ENCODE assay signal across 20 mouse cellular contexts in genomic region chr4:141996086-141996485, GRCm38 (mm10). TPM values are rescaled to one million over a fixed set of nuclear protein-coding genes. Genes with fewer than 3 reads are reported as not detected.
DNase-seq lines count a peak whose midpoint lies in the region; ATAC-seq and TF ChIP-seq lines count a peak whose summit lies in the region.
"Had no signal": no experiment of that assay in that cellular context is flagged by ENCODE, and none has a peak within 500 bp of the region (broad histone marks: within the 10 kb centered on the region; RNA-seq: fewer than 3 reads in every experiment).

No protein-coding gene starts in this region.

- 40% methylated on average over 7 of the region's 7 CpGs for WGBS in hindbrain, postnatal 0 days
- WGBS in hindbrain, embryonic 13.5 days = 66% methylated on average over 7 of the region's 7 CpGs
- 30% methylated on average over 7 of the region's 7 CpGs for WGBS in midbrain, postnatal 0 days
- 55% methylated on average over 7 of the region's 7 CpGs for WGBS in midbrain, embryonic 16.5 days

- H3K9ac ChIP-seq in hindbrain, postnatal 0 days (replicated peaks; ENCODE audit: low read length) = no peak overlapping the region
- no peak overlapping the region for H3K9ac ChIP-seq in hindbrain, embryonic 13.5 days
- H3K9ac ChIP-seq in midbrain, postnatal 0 days (replicated peaks; ENCODE audit: low read length, poor library complexity, severe bottlenecking) = no peak overlapping the region
- no peak overlapping the region for H3K9ac ChIP-seq in midbrain, embryonic 16.5 days (ENCODE audit: low read depth, low read length)
- H3K9ac ChIP-seq: embryonic facial prominence, embryonic 12.5 days; heart, embryonic 13.5 days had no signal

- H3K36me3 ChIP-seq in hindbrain, postnatal 0 days (ENCODE audit: insufficient read depth, low read length) = no peaks in the 10 kb centered on the region
- H3K36me3 ChIP-seq in hindbrain, embryonic 13.5 days = no peaks in the 10 kb centered on the region
- no peaks in the 10 kb centered on the region for H3K36me3 ChIP-seq in midbrain, postnatal 0 days (ENCODE audit: insufficient read depth, low read length)
- no peaks in the 10 kb centered on the region for H3K36me3 ChIP-seq in midbrain, embryonic 16.5 days (ENCODE audit: control insufficient read depth, insufficient read depth, low read length)
- H3K36me3 ChIP-seq: embryonic facial prominence, embryonic 12.5 days; G1E; heart, embryonic 13.5 days had no signal

- DNase-seq in cerebellum, postnatal 10 days = peak; percentile 88 to 90
- no peak for DNase-seq in cerebellum, postnatal 25 days
- DNase-seq in hindbrain, postnatal 0 days (ENCODE audit: low spot score) = peak; percentile 59
- DNase-seq in midbrain, postnatal 0 days (ENCODE audit: low spot score) = peak; percentile 41
- DNase-seq in right cerebral cortex, postnatal 4 days = no peak
- DNase-seq: adrenal gland, postnatal 10 days; B cell, adult 2 months; cerebellum, adult 11-12 months; cerebellum, adult 9-11 months; gastrocnemius, postnatal 36 days; heart, adult 11 months; heart, postnatal 36 days had no signal

- H3K4me2 ChIP-seq in hindbrain, postnatal 0 days (ENCODE audit: low read depth, low read length) = no peak overlapping the region
- H3K4me2 ChIP-seq in hindbrain, embryonic 13.5 days = no peak overlapping the region
- no peak overlapping the region for H3K4me2 ChIP-seq in midbrain, postnatal 0 days (ENCODE audit: low read depth, low read length, poor library complexity, severe bottlenecking)
- no peak overlapping the region for H3K4me2 ChIP-seq in midbrain, embryonic 16.5 days (ENCODE audit: low read length)
- H3K4me2 ChIP-seq: embryonic facial prominence, embryonic 12.5 days; heart, embryonic 13.5 days had no signal

- H3K9me3 ChIP-seq in hindbrain, postnatal 0 days (ENCODE audit: low read length) = no peaks in the 10 kb centered on the region
- no peaks in the 10 kb centered on the region for H3K9me3 ChIP-seq in hindbrain, embryonic 13.5 days
- no peaks in the 10 kb centered on the region for H3K9me3 ChIP-seq in midbrain, postnatal 0 days (ENCODE audit: low read length)
- H3K9me3 ChIP-seq in midbrain, embryonic 16.5 days (replicated peaks; ENCODE audit: control insufficient read depth, low read length, poor library complexity, severe bottlenecking) = no peaks in the 10 kb centered on the region
- H3K9me3 ChIP-seq: embryonic facial prominence, embryonic 12.5 days; heart, embryonic 13.5 days had no signal

- no peak for ATAC-seq in hindbrain, postnatal 0 days
- no peak for ATAC-seq in hindbrain, embryonic 13.5 days (ENCODE audit: low FRiP score)
- ATAC-seq in midbrain, postnatal 0 days (ENCODE audit: low FRiP score) = no peak
- ATAC-seq in midbrain, embryonic 16.5 days = no peak
- ATAC-seq: CD4-positive, CD25-positive, alpha-beta regulatory T cell, adult 4 months; hindbrain, embryonic 16.5 days had no signal

- H3K4me1 ChIP-seq in hindbrain, postnatal 0 days (ENCODE audit: insufficient read depth, low read length) = no peaks in the 10 kb centered on the region
- peaks cover 7% of the 10 kb centered on the region for H3K4me1 ChIP-seq in hindbrain, embryonic 13.5 days (replicated peaks)
- no peaks in the 10 kb centered on the region for H3K4me1 ChIP-seq in midbrain, postnatal 0 days (ENCODE audit: insufficient read depth, low read length)
- H3K4me1 ChIP-seq in midbrain, embryonic 16.5 days (ENCODE audit: control insufficient read depth, insufficient read depth, low read length) = no peaks in the 10 kb centered on the region
- H3K4me1 ChIP-seq: embryonic facial prominence, embryonic 12.5 days had no signal

- no peak for TF ChIP-seq CTCF in hindbrain, postnatal 0 days (IDR thresholded peaks at IDR 0.05; ENCODE audit: low read depth)
- no peak for TF ChIP-seq CTCF in midbrain, postnatal 0 days (IDR thresholded peaks at IDR 0.05)

- no peaks in the 10 kb centered on the region for H3K27me3 ChIP-seq in hindbrain, postnatal 0 days (ENCODE audit: insufficient read depth, low read length)
- H3K27me3 ChIP-seq in hindbrain, embryonic 13.5 days = no peaks in the 10 kb centered on the region
- no peaks in the 10 kb centered on the region for H3K27me3 ChIP-seq in midbrain, postnatal 0 days (ENCODE audit: insufficient read depth, low read length)
- no peaks in the 10 kb centered on the region for H3K27me3 ChIP-seq in midbrain, embryonic 16.5 days (ENCODE audit: control insufficient read depth, insufficient read depth, low read depth, low read length)
- H3K27me3 ChIP-seq: embryonic facial prominence, embryonic 12.5 days; heart, embryonic 13.5 days had no signal

- H3K4me3 ChIP-seq in hindbrain, postnatal 0 days (ENCODE audit: low read length) = no peak overlapping the region
- H3K4me3 ChIP-seq in hindbrain, embryonic 13.5 days = no peak overlapping the region
- H3K4me3 ChIP-seq in midbrain, postnatal 0 days (ENCODE audit: low read depth, low read length) = no peak overlapping the region
- no peak overlapping the region for H3K4me3 ChIP-seq in midbrain, embryonic 16.5 days (ENCODE audit: low read depth, low read length)
- H3K4me3 ChIP-seq: embryonic facial prominence, embryonic 12.5 days; heart, embryonic 13.5 days had no signal

- no peak overlapping the region for H3K27ac ChIP-seq in hindbrain, postnatal 0 days
- no peak overlapping the region for H3K27ac ChIP-seq in hindbrain, embryonic 13.5 days
- H3K27ac ChIP-seq in midbrain, postnatal 0 days (ENCODE audit: low read depth, low read length) = no peak overlapping the region
- no peak overlapping the region for H3K27ac ChIP-seq in midbrain, embryonic 16.5 days (ENCODE audit: low read length)
- H3K27ac ChIP-seq: embryonic facial prominence, embryonic 12.5 days; heart, embryonic 13.5 days had no signal

RNA-seq across cellular contexts. Expression of gene Fhad1, which starts 18.8 kb away (rescaled TPM):
- 2.0 and 16.9 TPM in 2 replicates for total RNA-seq in hindbrain, postnatal 0 days (2014; rRNA removed)
- 5.8 and 7.5 TPM in 2 replicates for polyA plus RNA-seq in hindbrain, postnatal 0 days (2015; fragmentation: Nextera tagmentation; extraction: Ambion mirVana)
- polyA plus RNA-seq in hindbrain, embryonic 13.5 days (2015; fragmentation: Nextera tagmentation; extraction: Ambion mirVana) = 5.0 and 5.9 TPM in 2 replicates
- 3.6 and 5.6 TPM in 2 replicates for total RNA-seq in midbrain, postnatal 0 days (2014; rRNA removed)
- polyA plus RNA-seq in midbrain, postnatal 0 days (2015; fragmentation: Nextera tagmentation; extraction: Ambion mirVana) = 6.6 and 7.2 TPM in 2 replicates
- polyA plus RNA-seq in midbrain, embryonic 16.5 days (2015; fragmentation: Nextera tagmentation; extraction: Ambion mirVana) = 4.6 and 5.3 TPM in 2 replicates
- total RNA-seq: gastrocnemius, adult 8-10 months; heart, postnatal 36 days had no signal
- polyA plus RNA-seq: G1E had no signal

Comparison
In these comparisons a context has a peak if more than half of its experiments do, and no peak if none do; other contexts are left out.
1. DNase-seq: peak in cerebellum, postnatal 10 days (2 of 2), hindbrain, postnatal 0 days (single experiment) and midbrain, postnatal 0 days (single experiment); none in cerebellum, postnatal 25 days (0 of 2) and right cerebral cortex, postnatal 4 days (single experiment).